Mouse (Mus musculus) C2C12 (cell line): Measurements from ENCODE around the gene Sema6c.
"Not testable (repeated sequence)": the region's sequence is repeated elsewhere in the genome, so short reads cannot be mapped to it uniquely, and the experiment has no call there.

Experiments
- CEBPB ChIP-seq: IDR thresholded peaks from one replicate; pipeline ENCODE4 v1.6.1; 2011; ENCODE audit warnings: low read depth, mild to moderate bottlenecking, control low read depth, moderate library complexity
- CTCF ChIP-seq: IDR thresholded peaks from one replicate; pipeline ENCODE4 v1.5.1; 2011; ENCODE audit not compliant: control insufficient read depth, insufficient read depth, insufficient read length
- FOSL1 ChIP-seq: IDR thresholded peaks from one replicate; pipeline ENCODE4 v1.8.0; 2011; ENCODE audit warnings: mild to moderate bottlenecking, low read length; ENCODE audit not compliant: poor library complexity, insufficient read depth, severe bottlenecking
- MAX ChIP-seq: IDR thresholded peaks from one replicate; pipeline ENCODE4 v1.6.1; 2011; ENCODE audit warnings: mild to moderate bottlenecking, control low read depth
- MYOD1 ChIP-seq: IDR thresholded peaks from one replicate; pipeline ENCODE4 v1.6.1; 2011; ENCODE audit warnings: low read depth; ENCODE audit not compliant: control insufficient read depth, insufficient read length
- MYOG ChIP-seq: IDR thresholded peaks from one replicate; pipeline ENCODE4 v1.6.1; 2011; ENCODE audit not compliant: control insufficient read depth, insufficient read length; ENCODE audit errors: extremely low read depth
- USF1 ChIP-seq: IDR thresholded peaks from one replicate; pipeline ENCODE4 v1.6.1; 2011; ENCODE audit warnings: low read depth, mild to moderate bottlenecking, control low read depth, moderate library complexity

DNA sequence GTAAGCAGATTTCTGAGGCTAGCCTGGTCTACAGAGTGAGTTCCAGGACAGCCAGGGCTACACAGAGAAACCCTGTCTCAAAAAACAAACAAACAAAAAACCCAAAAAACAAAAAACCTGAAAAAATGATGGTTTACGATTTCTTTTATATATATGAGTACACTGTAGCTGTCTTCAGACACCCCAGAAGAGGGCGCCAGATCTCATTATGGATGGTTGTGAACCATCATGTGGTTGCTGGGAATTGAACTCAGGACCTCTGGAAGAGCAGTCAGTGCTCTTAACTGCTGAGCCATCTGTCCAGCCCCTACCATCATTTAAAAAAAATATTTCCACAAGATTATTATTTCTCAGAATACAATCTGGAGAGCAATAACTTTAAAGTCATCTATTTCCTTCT lies 27.9 kb upstream of the Sema6c start:
- TF ChIP-seq MYOG, CTCF, MAX, USF1, CEBPB, MYOD1, FOSL1: not testable (repeated sequence)
